Mouse (Mus musculus): ENCODE data around the gene Gypa. TPM values are rescaled to one million over a fixed set of nuclear protein-coding genes. Genes with fewer than 3 reads are reported as not detected.
A peak's percentile ranks its signal among the peaks of the same experiment; 100 is the strongest.

Gypa gene
- polyA plus RNA-seq (2016; fragmentation: Nextera tagmentation; extraction: Ambion mirVana), result 495 and 540 TPM in 2 replicates

GRCm38 (mm10) chr8:80493523-80494345 lies at the start of gene Gypa:
Gene Gypa (plus strand): TSS chr8:80493781.
- Histone ChIP-seq H3K27me3 (replicated peaks) (no peaks in the 10 kb centered on the region), H3K9me3 (replicated peaks) (no peaks in the 10 kb centered on the region), H3K36me3 (peaks cover 34% of the 10 kb centered on the region), H3K4me2 (peak within 1 kb of the TSS; percentile 80), H3K4me3 (peak within 1 kb of the TSS; percentile 75), H3K27ac (peak within 1 kb of the TSS; percentile 96), H3K9ac (peak within 1 kb of the TSS; percentile 87), H3K4me1 (peaks cover 46% of the 10 kb centered on the region)
- WGBS (ENCODE audit: insufficient replicate concordance), result 11% methylated on average over 14 of the region's 14 CpGs
- ATAC-seq, result peak; percentile 94

GRCm38 (mm10) chr8:80444534-80445072 lies 49.0 kb upstream of the Gypa start:
- no peak for ATAC-seq
- 63% methylated on average over 4 of the region's 4 CpGs for WGBS (ENCODE audit: insufficient replicate concordance)
- no peaks in the 10 kb centered on the region for H3K36me3 ChIP-seq

GRCm38 (mm10) chr8:80447217-80447616 lies 46.4 kb upstream of the Gypa start:
- Histone ChIP-seq H3K27ac (no peak overlapping the region), H3K36me3 (no peaks in the 10 kb centered on the region), H3K4me1 (no peaks in the 10 kb centered on the region), H3K9me3 (replicated peaks) (no peaks in the 10 kb centered on the region), H3K27me3 (replicated peaks) (no peaks in the 10 kb centered on the region), H3K9ac (no peak overlapping the region), H3K4me2 (no peak overlapping the region), H3K4me3 (no peak overlapping the region)
- 69% methylated on average over 4 of the region's 4 CpGs for WGBS (ENCODE audit: insufficient replicate concordance)
- ATAC-seq, result no peak

More at GRCm38 (mm10) chr8:80444534-80445072, 49.0 kb upstream of the Gypa start:
- H3K27ac ChIP-seq, result no peak overlapping the region
- no peak overlapping the region for H3K9ac ChIP-seq
- H3K4me2 ChIP-seq, result no peak overlapping the region
- H3K4me1 ChIP-seq, result no peaks in the 10 kb centered on the region
- H3K27me3 ChIP-seq (replicated peaks), result no peaks in the 10 kb centered on the region
- no peaks in the 10 kb centered on the region for H3K9me3 ChIP-seq (replicated peaks)
- H3K4me3 ChIP-seq, result no peak overlapping the region

GRCm38 (mm10) chr8:80451938-80452690 lies 41.5 kb upstream of the Gypa start:
- Histone ChIP-seq H3K27ac (no peak overlapping the region), H3K9me3 (replicated peaks) (no peaks in the 10 kb centered on the region), H3K4me3 (no peak overlapping the region), H3K27me3 (replicated peaks) (no peaks in the 10 kb centered on the region), H3K36me3 (no peaks in the 10 kb centered on the region), H3K9ac (no peak overlapping the region), H3K4me2 (no peak overlapping the region), H3K4me1 (no peaks in the 10 kb centered on the region)
- no peak for ATAC-seq
- whole genome bisulfite sequencing (ENCODE audit: insufficient replicate concordance), result 55% methylated on average over 19 of the region's 19 CpGs

GRCm38 (mm10) chr8:80463450-80463917 lies 30.1 kb upstream of the Gypa start:
- H3K9ac ChIP-seq, result no peak overlapping the region
- peak; percentile 46; the same call in 1 of the 2 replicates for ATAC-seq
- no peaks in the 10 kb centered on the region for H3K36me3 ChIP-seq
- no peaks in the 10 kb centered on the region for H3K9me3 ChIP-seq (replicated peaks)
- peaks cover 12% of the 10 kb centered on the region for H3K4me1 ChIP-seq
- WGBS (ENCODE audit: insufficient replicate concordance), result 6% methylated on average over 4 of the region's 4 CpGs
- no peak overlapping the region for H3K4me2 ChIP-seq
- H3K27me3 ChIP-seq (replicated peaks), result no peaks in the 10 kb centered on the region
- no peak overlapping the region for H3K4me3 ChIP-seq
- no peak overlapping the region for H3K27ac ChIP-seq

GRCm38 (mm10) chr8:80474971-80475370 lies 18.6 kb upstream of the Gypa start:
- Histone ChIP-seq H3K9me3 (replicated peaks) (peaks cover 5% of the 10 kb centered on the region; the same call in 1 of the 2 replicates), H3K27me3 (replicated peaks) (no peaks in the 10 kb centered on the region), H3K27ac (no peak overlapping the region), H3K4me2 (no peak overlapping the region), H3K36me3 (no peaks in the 10 kb centered on the region), H3K9ac (no peak overlapping the region), H3K4me1 (no peaks in the 10 kb centered on the region), H3K4me3 (no peak overlapping the region)
- 41% methylated on average over 7 of the region's 7 CpGs for WGBS (ENCODE audit: insufficient replicate concordance)
- ATAC-seq, result no peak

- Histone ChIP-seq H3K9me3 (replicated peaks) (no peaks in the 10 kb centered on the region), H3K27ac (no peak overlapping the region), H3K27me3 (replicated peaks) (no peaks in the 10 kb centered on the region; the same call in 1 of the 2 replicates), H3K4me3 (no peak overlapping the region), H3K4me2 (no peak overlapping the region), H3K9ac (no peak overlapping the region), H3K4me1 (no peaks in the 10 kb centered on the region; the same call in 1 of the 2 replicates), H3K36me3 (no peaks in the 10 kb centered on the region)
- WGBS (ENCODE audit: insufficient replicate concordance), result 70% methylated on average over 5 of the region's 5 CpGs
- no peak for ATAC-seq
Measured at GRCm38 (mm10) chr8:80478156-80478555, 15.4 kb upstream of the Gypa start.

GRCm38 (mm10) chr8:80479129-80479528 lies 14.5 kb upstream of the Gypa start:
- Histone ChIP-seq H3K9ac (no peak overlapping the region), H3K27me3 (replicated peaks) (no peaks in the 10 kb centered on the region; the same call in 1 of the 2 replicates), H3K27ac (no peak overlapping the region), H3K36me3 (no peaks in the 10 kb centered on the region), H3K4me1 (no peaks in the 10 kb centered on the region; the same call in 1 of the 2 replicates), H3K9me3 (replicated peaks) (no peaks in the 10 kb centered on the region), H3K4me3 (no peak overlapping the region), H3K4me2 (no peak overlapping the region)
- 55% methylated on average over 1 of the region's 1 CpGs for WGBS (ENCODE audit: insufficient replicate concordance)
- no peak for ATAC-seq

GRCm38 (mm10) chr8:80482173-80482572 lies 11.4 kb upstream of the Gypa start:
- no peak overlapping the region for H3K4me2 ChIP-seq
- no peak overlapping the region for H3K9ac ChIP-seq
- H3K27me3 ChIP-seq (replicated peaks), result no peaks in the 10 kb centered on the region; the same call in 1 of the 2 replicates
- H3K9me3 ChIP-seq (replicated peaks), result no peaks in the 10 kb centered on the region
- no peaks in the 10 kb centered on the region for H3K36me3 ChIP-seq
- ATAC-seq, result no peak
- no peaks in the 10 kb centered on the region; the same call in 1 of the 2 replicates for H3K4me1 ChIP-seq
- WGBS (ENCODE audit: insufficient replicate concordance), result 51% methylated on average over 6 of the region's 6 CpGs
- no peak overlapping the region for H3K4me3 ChIP-seq
- no peak overlapping the region for H3K27ac ChIP-seq

- 39% methylated on average over 16 of the region's 16 CpGs for WGBS (ENCODE audit: insufficient replicate concordance)
- H3K9me3 ChIP-seq (replicated peaks), result no peaks in the 10 kb centered on the region
- no peaks in the 10 kb centered on the region for H3K36me3 ChIP-seq
- no peaks in the 10 kb centered on the region; the same call in 1 of the 2 replicates for H3K4me1 ChIP-seq
- H3K4me3 ChIP-seq, result no peak overlapping the region
- H3K27me3 ChIP-seq (replicated peaks), result no peaks in the 10 kb centered on the region; the same call in 1 of the 2 replicates
- no peak overlapping the region for H3K9ac ChIP-seq
- H3K27ac ChIP-seq, result no peak overlapping the region
- no peak overlapping the region for H3K4me2 ChIP-seq
- ATAC-seq, result no peak
Measured at GRCm38 (mm10) chr8:80482822-80483774, 10.5 kb upstream of the Gypa start.

GRCm38 (mm10) chr8:80491562-80491961 lies 2.0 kb upstream of the Gypa start:
- no peaks in the 10 kb centered on the region for H3K27me3 ChIP-seq (replicated peaks)
- no peak for ATAC-seq
- 43% methylated on average over 1 of the region's 1 CpGs for WGBS (ENCODE audit: insufficient replicate concordance)
- no peak overlapping the region for H3K4me3 ChIP-seq
- no peak overlapping the region for H3K4me2 ChIP-seq
- H3K9ac ChIP-seq, result no peak overlapping the region
- peaks cover 13% of the 10 kb centered on the region for H3K36me3 ChIP-seq
- H3K4me1 ChIP-seq, result peaks cover 27% of the 10 kb centered on the region; the same call in 1 of the 2 replicates
- no peaks in the 10 kb centered on the region for H3K9me3 ChIP-seq (replicated peaks)
- H3K27ac ChIP-seq, result no peak overlapping the region

Data from liver, embryonic 12.5 days (tissue).